Mouse (Mus musculus): ENCODE data around the gene Ttc13.

Ttc13 gene

DNA sequence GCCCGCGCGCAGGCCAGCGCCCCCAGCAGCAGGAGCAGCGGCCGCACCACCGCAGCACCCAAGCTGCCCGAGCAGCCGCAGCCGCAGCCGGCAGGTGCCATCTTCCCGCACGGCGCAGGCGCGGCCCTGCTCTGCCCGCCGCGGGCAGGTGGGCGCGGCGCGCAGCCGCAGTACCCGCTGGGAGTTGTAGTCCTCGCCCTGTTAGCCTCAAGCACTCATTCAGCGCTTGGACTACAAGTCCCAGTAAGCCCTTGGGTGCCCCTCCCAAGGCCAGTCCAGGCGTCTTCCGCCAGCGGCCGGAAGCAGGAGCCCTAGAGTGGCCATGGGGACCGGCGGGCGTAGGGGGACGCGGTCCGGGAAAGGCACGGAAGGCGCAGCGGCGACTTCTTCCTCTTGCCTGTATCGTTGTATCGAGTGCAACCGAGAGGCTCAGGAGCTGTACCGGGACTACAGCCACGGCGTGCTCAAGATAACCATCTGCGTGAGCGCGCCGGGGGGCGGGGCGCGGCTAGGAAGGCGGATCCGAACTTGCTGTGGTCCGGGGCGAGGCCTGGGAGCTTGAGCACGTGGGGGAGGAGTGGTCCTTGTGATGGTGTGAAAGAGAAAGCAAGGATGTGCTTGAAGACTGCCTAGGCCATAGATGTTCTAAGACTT, at the start of gene Ttc13, which contains the start of gene Arv1:
Gene Ttc13, minus strand, starts transcription at position 122 of the 654 bp plus-strand sequence.
Gene Arv1, plus strand, starts transcription at position 278 of the 654 bp plus-strand sequence.
- DNase-seq = peak; percentile 95

DNA sequence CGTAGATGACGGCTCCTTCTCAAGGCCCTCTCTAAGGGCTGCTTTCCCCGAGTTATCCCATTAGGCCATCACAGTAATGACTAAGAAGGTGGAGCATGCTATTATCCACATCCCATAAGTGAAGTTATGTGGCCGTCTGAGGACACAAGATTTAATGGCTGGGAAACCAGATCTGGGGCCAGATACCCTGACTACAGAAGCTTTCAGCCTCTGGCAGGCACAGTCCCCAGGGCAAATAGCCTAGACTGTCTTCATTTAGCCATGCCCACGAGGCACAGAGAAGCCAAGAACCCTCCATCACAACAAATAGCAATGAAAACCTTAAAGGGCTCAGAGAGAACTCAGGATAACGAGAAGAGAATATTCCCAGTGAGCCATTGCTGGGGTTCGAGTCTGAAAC, 41.3 kb upstream of the Ttc13 start:
- DNase-seq = no peak

DNA sequence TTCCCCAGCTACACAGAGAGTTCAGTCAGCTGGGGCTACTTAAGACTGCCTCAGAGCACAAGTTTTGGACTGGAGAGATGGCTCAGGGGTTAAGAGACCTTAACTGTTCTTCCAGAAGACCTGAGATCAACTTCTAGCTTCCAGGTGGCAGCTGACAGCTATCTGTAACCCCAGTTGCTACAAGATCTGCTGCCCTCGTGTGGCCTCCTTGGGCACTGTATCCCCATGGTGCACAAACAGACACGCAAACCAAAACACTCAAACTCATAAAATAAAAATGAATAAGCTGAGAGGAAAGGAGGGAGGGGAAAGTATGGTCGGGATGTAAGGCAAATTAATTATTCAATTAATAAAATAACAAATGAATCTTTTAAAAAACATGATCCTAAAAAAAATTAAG, 36.8 kb upstream of the Ttc13 start:
- peak; percentile 36 for DNase-seq

DNA sequence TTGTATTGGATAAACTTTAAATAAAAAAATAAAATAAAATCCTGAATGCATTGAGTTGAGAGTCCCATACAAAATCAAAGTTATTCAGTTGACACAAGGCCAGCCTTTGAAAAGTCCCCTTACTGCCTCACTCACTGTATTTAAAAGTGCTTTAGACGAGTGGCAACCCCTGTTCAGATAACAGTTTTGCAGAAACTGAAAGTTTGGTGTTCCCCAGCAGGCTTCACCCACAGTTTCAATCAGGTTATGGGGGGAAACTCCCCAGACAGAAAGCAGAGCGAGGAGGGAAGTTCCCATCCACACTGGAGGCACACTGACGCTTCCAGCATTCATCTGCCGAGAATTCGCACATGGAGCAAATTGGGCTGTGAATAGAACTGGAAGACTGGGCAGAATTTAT, 34.8 kb upstream of the Ttc13 start:
- DNase-seq = no peak

DNA sequence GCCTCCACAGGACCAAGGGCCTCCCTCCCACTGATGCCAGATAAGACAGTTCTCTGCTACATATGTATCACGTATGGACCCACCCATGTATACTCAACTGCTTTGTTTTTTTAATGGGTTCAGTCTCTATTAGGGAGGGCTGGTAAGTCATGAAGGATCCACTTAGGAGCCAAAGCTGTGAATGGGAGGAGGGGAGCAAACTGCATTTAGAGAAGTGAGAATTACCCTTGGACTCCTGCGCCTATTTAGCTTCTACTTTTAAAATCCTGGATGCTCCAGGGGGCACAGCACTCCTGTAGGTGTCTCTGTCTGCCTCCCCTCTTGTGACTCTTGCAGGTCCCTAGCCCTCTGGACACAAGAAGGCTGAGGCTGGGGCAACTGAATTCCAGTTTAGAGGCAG, 34.4 kb upstream of the Ttc13 start:
- DNase-seq = no peak

DNA sequence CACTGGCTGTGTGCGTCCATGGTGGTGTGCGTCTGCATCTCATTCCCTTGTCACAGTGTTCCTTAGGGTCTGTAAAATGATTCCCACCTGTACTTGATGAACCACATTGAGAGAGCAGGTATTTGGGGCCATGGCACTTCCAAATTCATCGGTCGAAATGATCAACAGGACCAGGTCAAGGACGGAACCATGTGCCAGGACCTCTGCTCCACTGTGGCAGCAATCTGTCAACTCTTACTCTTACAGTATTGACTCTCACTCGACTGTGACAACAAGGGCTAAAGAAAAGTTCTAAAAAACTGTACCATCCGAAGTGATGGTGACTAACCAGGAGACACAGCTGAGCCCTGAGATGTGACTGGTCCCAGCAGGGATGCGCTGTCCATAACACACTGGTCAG, 33.7 kb upstream of the Ttc13 start:
- no peak for DNase-seq

DNA sequence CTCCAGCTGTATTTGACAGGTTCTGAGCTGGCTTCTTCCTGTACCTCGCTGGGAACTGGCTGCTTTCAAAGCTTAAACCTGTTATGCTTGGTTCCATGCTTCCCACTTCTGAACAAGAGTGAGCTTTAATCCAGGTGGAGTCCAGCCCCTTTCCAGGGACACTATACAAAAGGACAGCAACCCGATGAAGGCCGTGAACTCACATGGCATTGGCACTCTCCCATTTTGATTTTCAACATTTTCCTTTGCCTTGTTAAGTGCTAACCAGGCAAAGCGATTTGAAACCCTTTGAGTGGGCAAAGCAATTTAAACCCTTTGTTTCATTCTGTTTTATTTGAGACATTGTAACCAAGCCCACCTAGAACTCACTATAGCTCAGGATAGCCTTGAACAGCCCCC, 33.0 kb upstream of the Ttc13 start:
- no peak for DNase-seq

DNA sequence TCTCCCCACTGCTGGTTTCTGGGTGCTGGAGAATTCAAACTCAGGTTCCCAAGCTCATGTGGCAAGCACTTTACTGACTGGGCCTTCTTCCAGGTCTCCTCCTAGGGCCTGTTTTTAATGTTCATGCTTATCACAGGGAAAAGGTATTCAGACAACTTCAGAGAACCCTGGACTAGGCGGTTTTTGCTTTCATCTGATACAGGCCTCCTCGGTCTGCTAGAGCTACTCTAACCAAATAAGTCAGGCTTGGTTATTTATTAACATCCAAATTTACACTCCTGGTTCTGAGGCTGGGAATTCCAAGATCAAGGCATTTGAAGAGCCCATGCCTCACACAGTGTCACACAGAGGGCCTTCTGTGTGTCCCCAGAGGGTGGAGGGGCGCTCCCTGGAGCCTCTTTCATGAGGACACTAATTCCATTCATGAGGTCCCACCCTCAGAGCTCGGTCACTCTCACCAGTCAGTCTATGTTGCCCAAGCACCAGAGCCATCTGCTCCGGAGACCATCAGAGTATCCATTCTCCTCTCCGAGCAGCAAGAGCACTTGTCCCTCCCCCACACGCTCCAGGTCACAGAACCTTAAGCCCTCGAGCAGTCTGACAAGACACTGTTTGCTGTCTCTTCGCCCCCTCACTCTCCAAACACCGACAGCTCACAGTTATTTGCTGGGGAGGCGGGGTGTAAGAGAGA, 32.5 kb upstream of the Ttc13 start:
- DNase-seq = peak; percentile 29

DNA sequence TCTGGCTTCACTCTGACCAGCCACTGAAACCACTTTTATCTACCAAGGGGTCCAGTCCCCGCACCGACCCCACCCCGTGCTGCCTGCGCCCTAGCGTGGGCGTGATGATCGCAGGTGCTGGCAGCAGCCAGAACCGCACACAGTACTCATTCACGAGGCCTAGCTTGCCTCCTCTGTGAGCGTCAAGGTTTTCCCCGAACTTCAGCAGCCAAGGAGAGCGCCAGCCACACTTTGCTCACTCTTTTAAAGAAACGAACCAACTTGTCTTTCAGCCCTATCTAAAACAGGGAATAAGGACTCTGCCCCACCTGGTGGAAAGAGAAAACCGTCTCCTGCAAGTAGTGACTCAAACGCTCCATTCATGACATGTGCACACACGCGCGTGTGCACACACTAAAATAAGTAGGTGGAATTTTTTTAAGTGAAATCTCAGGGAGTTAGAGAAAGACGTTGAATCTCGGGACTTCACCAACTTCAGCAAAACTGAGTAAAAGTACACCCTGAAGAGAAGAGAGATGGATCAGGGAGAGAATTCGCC, 30.6 kb upstream of the Ttc13 start:
- DNase-seq = no peak

DNA sequence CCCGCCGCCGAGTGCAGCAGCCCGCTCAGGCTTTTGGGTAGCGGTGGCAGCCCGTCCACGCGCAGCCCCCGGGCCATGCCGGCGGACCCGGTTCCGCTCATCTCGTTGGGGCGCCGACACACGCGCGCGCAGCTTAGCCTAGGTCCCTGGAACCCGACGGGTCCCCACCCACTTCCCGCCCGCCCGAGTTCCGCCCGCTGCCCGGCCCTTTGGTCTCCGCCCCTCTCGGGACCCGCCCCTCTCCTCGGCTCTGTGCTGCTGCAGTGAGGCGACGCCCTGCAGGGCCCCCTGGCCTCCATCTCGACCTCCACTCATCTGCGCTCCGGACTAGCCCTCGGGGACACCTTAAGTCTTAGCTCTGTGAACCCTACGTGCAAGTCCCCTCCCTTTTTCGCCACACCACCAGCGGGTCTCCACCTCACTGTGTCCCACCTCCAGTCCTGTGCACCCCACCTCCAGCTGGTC, 30.0 kb upstream of the Ttc13 start, which contains the start of gene Fam89a:
Gene Fam89a, minus strand, starts transcription at position 124 of the 465 bp plus-strand sequence.
- peak; percentile 79 for DNase-seq

DNA sequence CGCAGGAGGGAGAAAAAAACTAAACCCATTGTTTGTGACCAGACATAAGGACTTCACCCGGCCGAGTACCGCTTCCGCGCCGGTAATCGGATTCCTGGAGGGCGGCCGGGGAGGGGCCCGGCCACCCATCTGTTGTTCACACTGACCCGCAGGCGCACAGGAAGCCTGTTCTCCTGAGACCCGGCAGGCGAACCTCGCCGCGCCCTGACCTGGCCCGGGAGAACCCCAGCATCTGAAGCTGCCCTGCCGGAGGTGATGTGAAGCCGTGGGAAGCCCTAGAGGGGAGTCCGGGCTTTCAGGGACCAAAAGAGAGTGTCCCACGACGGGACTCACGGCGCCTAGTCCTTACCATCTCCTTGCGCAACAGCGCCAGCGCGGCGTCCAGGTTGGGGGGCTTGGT, 29.4 kb upstream of the Ttc13 start:
- DNase-seq = no peak

DNA sequence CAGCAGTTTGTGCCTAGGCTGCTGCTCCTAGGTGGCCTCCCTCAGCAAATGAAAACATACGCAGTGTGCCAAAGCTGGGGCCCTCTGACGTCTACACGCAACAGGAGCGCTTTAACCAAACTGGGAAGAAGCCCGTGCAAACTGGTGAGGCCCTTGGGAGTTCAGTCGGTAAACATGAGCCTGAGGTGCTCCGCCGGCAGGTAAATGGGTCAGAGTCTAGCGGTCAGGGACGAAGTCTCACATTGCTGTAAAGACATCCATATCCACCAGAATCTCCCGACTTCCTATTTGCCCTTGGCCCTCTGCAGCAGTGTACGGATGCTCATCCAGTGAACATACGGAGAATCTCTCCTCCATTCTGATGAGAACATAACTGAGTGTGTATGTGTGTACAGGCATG, 24.9 kb upstream of the Ttc13 start:
- DNase-seq = no peak

DNA sequence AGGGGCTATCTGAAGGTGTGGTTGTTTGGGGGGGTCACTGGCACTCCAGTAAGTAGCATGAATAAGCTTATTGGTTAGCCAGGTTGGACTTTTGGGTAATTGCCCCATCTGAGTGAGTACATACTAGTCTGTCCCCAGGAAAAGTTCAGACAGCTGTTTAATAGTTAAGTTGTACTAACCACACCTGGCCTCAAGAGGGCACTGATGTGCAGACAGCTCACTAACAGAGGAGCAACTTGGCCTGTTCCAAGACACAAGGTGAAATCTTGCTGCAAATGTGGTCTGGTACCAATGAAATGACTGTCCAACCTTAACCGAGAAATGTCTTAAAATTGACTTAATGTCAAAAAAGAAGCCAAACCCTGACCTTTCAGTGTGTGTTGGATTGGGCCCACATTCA, 17.5 kb upstream of the Ttc13 start:
- DNase-seq = no peak

DNA sequence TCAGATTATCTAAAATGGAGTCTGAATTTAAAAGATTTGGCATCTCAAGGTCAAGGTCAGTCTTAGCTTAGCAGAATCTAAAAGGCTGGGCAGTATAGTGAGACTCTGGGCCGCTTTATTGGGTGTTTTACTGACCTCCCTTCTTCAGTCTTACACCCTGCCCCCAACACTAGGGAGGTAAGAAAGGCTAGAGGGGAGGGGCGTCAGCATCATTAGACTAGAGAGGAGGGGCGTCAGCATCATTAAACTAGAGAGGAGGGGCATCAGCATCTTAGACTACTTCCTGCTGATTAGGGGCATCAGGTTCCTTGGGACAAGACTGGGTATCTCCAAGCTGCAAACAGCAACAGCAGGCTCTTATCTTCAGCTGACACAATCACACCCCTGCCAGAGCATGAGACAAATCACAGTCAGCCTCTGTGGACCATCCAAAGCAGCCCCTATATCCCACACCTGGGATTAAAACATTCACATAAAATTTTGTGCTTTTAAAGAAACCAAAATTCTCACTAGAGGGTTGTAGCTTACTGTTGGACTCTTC, 13.7 kb upstream of the Ttc13 start:
- DNase-seq = no peak

DNA sequence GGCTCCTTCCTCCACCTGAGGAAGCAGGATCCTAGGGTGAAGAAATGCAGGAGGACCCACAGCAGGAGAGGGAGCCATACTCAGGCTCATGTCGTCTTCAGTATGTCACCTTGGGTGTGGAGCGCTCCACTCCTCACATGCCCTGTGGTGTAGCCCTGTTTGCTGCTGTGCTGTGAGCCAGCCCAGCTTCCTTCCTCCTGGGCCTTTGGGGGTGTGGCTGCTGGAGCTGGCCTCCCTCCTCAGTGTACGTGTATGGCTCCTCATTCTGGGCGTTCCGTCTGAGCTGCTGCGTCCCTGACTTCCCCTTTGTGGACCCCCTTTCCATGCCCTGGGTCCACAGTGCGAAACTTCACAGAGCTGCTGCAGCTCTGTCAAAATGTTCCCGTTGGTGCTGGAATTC, 11.0 kb upstream of the Ttc13 start:
- DNase-seq = no peak

DNA sequence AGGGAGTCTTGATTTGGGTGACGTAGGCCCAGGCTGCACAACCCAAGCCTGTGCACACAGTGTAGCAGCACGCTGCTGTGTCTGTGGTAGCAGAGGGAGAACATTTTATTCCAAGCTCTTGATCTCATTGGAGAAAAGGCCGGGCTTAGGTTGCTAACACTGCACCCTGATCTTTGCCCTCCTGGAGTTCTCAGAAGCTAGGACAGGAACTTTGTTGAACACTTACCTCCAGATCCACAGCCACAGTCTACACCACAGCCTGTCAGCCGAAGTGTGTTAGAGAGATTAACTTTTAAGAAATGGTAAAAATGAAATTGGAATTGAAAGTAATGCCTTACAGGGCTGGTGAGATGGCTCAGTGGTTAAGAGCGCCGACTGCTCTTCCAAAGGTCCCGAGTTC, 2.5 kb upstream of the Ttc13 start:
- no peak for DNase-seq

DNA sequence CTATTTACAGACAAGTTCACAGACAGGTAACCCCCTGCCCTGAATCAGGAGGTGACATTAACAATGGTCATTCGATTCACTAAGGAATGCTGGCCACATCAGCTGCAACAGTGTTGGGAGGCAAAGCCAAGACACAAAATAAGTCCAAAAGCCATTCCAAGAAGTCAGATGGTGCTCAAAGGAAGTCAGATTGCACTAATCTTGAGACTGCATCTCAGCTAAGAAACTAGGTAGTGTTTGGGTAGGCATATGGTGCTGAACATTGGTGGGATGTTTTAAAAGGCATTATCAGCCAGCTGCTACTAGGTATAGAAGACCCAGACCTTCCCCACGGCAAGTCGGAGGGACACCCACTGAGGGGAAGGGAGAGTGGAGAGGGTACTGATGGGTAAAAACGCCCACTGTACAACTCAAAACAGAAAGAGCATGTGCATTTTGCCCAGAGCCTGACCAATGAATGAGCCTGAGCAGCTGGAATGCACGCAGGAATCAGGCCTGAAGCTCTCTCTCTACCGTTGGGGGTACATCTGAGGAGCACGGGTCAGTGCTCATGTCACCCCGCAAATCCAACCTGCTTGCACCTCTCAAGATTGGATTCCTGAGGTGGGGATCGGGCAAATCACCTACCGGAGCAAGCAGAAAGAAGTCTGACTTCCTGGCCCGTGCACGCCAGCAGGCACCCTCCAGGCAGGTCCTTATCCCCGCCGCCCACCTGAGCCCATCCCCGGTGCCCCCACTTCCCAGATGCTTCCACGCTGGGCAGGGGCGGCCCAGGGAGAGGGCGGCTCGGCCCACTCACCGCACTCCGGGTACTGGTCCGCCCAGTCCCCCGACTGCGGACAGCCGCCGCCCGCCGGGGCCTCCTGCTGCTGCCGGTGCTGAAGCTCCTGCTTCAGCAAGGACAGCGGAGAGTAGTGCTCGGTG, 583 bp downstream of the Ttc13 start:
- no peak for DNase-seq

DNA sequence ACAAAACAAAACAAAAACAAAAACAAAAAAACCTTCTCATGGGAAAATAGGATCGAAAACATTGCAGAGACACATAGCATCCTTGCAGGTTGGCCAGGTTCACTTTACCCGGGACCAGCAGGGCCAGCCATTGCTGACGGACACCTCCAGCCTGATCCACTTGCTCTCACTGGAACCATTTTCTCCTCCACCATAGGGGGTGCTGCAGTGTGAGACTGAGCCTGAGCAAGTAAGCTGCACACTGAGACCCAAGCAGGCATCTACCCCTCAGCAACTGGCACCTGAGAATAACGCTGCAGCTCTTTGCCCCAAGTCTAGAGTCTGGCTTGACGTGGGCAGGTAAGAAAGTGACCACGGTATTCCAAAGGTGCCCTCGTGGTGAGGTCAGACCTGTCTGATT, 1.6 kb downstream of the Ttc13 start:
- DNase-seq = no peak

DNA sequence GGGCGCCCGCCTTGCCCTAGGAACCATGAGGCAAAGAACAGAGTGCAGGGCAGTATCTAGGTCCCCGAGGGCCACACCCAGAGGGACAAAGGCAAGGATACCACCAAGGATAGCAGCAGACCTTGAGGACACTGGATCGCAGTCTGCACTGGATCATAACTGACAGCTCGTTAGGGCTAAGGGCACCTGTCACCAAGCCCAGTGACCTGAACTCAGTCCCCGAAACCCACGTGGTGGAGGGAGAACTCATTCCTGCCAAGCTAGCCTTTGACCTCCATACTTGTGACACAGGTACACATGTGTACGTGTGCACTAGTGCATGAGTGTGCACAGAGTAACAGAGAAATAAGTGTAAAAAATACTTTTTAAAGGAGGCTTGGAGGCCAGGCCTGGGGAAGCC, 6.0 kb downstream of the Ttc13 start:
- no peak for DNase-seq

DNA sequence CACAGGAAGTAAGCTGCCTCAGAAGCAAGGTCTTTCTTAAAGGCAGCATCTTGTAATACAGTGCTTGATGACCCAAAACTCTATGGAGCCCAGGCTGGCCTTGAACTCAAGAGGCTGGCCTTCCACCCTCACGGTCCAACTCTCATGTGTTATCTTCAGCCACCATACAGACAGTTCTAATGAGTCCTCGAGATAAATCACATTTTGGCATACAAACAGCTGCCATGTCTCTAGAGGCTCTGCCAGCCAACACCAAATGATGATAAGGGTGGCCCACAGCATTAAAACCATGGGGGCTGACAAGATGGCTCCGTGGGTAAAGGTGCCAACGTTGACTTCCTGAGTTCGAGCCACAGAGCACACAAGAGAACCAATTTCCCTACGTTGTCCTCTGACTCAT, 8.6 kb downstream of the Ttc13 start:
- no peak for DNase-seq

DNA sequence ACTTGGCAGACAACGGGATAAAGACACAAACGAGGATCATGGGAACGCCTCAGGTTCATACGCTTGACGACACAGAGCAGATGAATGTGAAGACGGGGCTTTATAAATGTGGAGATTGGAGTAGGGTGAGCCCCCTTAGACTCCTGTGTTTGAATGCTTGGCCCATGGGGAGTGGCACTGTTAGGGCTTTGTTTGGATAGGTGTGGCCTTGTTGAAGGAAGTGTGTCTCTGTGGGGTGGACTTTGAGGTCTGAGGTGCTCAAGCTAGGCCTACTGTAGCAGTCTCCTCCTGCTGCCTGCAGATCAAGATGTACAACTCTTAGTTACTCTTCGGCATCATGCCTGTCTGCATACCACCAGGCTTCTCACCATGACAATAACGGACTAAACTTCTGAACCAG, 16.0 kb downstream of the Ttc13 start:
- DNase-seq = no peak

DNA sequence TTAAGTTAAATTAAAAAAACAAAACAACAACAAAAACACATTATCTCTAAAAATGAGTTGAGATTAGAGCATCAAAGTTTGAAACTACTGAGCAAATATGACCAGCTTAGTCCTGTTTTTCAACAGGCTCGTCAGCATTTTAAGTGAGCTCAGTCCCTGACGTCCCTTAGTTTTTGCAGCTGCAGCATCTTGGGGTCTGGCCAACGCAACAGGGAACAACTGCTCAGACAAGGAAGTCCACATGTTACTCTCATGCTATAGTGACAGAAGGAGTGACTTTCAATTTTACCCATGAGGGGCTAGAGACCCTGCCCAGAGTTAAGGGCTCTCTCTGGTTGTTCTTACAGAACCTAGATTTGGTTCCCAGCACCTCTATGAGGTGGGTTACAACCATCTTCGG, 17.4 kb downstream of the Ttc13 start:
- DNase-seq = no peak

DNA sequence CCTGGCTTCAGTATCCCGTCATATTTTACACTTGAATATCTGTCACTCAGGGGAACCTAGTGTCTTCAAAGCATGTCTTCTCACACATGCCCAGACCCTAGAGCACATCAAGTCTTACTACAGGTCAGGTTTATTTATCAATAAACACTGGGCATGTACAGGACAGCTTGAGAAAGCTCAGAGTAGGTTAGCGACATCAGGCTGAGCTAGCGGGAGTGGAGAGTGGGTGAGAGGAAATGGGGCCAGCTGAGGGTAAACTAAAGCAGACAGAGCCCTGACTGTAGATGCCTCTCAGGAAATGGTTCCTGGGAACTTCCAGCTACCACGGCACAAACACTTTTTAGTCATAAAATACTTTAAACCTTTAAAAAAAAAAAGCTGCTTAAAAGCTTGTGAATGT, 18.3 kb downstream of the Ttc13 start:
- DNase-seq = no peak
